Mouse (Mus musculus) liver, adult 2 months (tissue): Measurements from ENCODE around the gene Ubqln4. TPM values are rescaled to one million over a fixed set of nuclear protein-coding genes. Genes with fewer than 3 reads are reported as not detected.
"Not testable (repeated sequence)": the region's sequence is repeated elsewhere in the genome, so short reads cannot be mapped to it uniquely, and the experiment has no call there.

Experiments used
- DNase-seq: peaks from one replicate; pipeline ENCODE4 v3.0.0-alpha.2; 2011; ENCODE audit warnings: low read depth, low spot score; ENCODE audit errors: extremely low read depth
- H3K27ac ChIP-seq: fragments of 200-500 bp; replicated peaks from 2 replicates; pipeline ENCODE4 v1.5.1; 2012; ENCODE audit warnings: low read depth, mild to moderate bottlenecking, control low read depth, inconsistent platforms, low read length; ENCODE audit not compliant: insufficient read depth
- H3K27me3 ChIP-seq: fragments of 200-500 bp; 2 replicates; pipeline ENCODE4 v1.6.1; 2012; ENCODE audit warnings: mild to moderate bottlenecking, moderate library complexity, low read length, inconsistent platforms; ENCODE audit not compliant: control insufficient read depth, insufficient read depth
- H3K36me3 ChIP-seq: fragments of 200-500 bp; 2 replicates; pipeline ENCODE4 v1.6.1; 2012; ENCODE audit warnings: low read length, inconsistent platforms; ENCODE audit not compliant: control insufficient read depth, insufficient read depth
- H3K4me1 ChIP-seq: fragments of 200-500 bp; 2 replicates; pipeline ENCODE4 v1.6.1; 2011; ENCODE audit warnings: low read length; ENCODE audit not compliant: control insufficient read depth, insufficient read depth
- H3K4me3 ChIP-seq: fragments of 200-500 bp; 2 replicates; pipeline ENCODE4 v1.5.1; 2011; ENCODE audit warnings: low read depth, mild to moderate bottlenecking, control low read depth, low read length, moderate library complexity; ENCODE audit not compliant: insufficient read depth
- H3K79me2 ChIP-seq: fragments of 200-500 bp; 2 replicates; pipeline ENCODE4 v1.6.1; 2012; ENCODE audit warnings: inconsistent platforms, mild to moderate bottlenecking, low read length, moderate library complexity; ENCODE audit not compliant: control insufficient read depth, insufficient read depth
- H3K9ac ChIP-seq: fragments of 200-500 bp; 2 replicates; pipeline ENCODE4 v1.6.1; 2012; ENCODE audit warnings: low read depth, mild to moderate bottlenecking, control low read depth, inconsistent platforms, low read length
- CTCF ChIP-seq: fragments of 200-500 bp; IDR thresholded peaks from 2 replicates; pipeline ENCODE4 v1.5.1; 2011; ENCODE audit warnings: low read depth, low read length, control low read depth
- POLR2A ChIP-seq: fragments of 200-500 bp; IDR thresholded peaks from 2 replicates; pipeline ENCODE4 v1.6.1; 2011; ENCODE audit warnings: low read length, control low read depth; ENCODE audit not compliant: insufficient read depth; ENCODE audit errors: extremely low read depth
- WGBS: fragments of 180-500 bp; shearing (Covaris S2); methylation state at CpG from one replicate; pipeline ENCODE4 v1.1.7; 2018; 5-methylcytosine and 5-hydroxymethylcytosine counted together
- polyA plus RNA-seq: library from polyadenylated mRNA; depleted of rRNA; stranded (reverse); fragments of >200 nt; gene quantifications from 2 replicates; pipeline ENCODE4 v1.2.3, GENCODE M21; 2012
- total RNA-seq: library from RNA; depleted of rRNA; stranded (reverse); fragments of >200 nt; gene quantifications from 2 replicates; pipeline ENCODE4 v1.2.3, GENCODE M21; 2014

The Ubqln4 gene
- total and polyA plus RNA-seq, 2 experiments: 8.3 to 41.1 TPM

GRCm38 (mm10) chr3:88569694-88570093, 16.1 kb downstream of the Ubqln4 start:
- 47% methylated on average over 5 of the region's 5 CpGs for WGBS
- H3K4me1 ChIP-seq: peaks cover 24% of the 10 kb centered on the region
- H3K27ac ChIP-seq: peak overlapping the region; percentile 70
- peaks cover 8% of the 10 kb centered on the region for H3K36me3 ChIP-seq
- DNase-seq: peak; percentile 80
- H3K27me3 ChIP-seq: no peaks in the 10 kb centered on the region
- no peak overlapping the region for H3K4me3 ChIP-seq
- no peak overlapping the region for H3K9ac ChIP-seq
- no peak for TF ChIP-seq POLR2A
- TF ChIP-seq CTCF: no peak
- no peaks in the 10 kb centered on the region for H3K79me2 ChIP-seq

- H3K27ac ChIP-seq: no peak overlapping the region
- no peak for DNase-seq
- WGBS: 95% methylated on average over 10 of the region's 10 CpGs
- no peak overlapping the region for H3K9ac ChIP-seq
- peaks cover 24% of the 10 kb centered on the region for H3K4me1 ChIP-seq
- TF ChIP-seq POLR2A (no peak), CTCF (no peak)
- peaks cover 4% of the 10 kb centered on the region for H3K36me3 ChIP-seq
- no peaks in the 10 kb centered on the region for H3K79me2 ChIP-seq
- H3K4me3 ChIP-seq: no peak overlapping the region
- no peaks in the 10 kb centered on the region for H3K27me3 ChIP-seq
These were observed 16.8 kb downstream of the Ubqln4 start for GRCm38 (mm10) chr3:88570341-88570740.

GRCm38 (mm10) chr3:88571856-88572255, 18.3 kb downstream of the Ubqln4 start:
- Histone ChIP-seq H3K4me3 (no peak overlapping the region), H3K27me3 (no peaks in the 10 kb centered on the region)
- 94% methylated on average over 1 of the region's 1 CpGs for WGBS

GRCm38 (mm10) chr3:88572835-88573234, 19.3 kb downstream of the Ubqln4 start:
- no peak overlapping the region for H3K27ac ChIP-seq
- H3K4me3 ChIP-seq: no peak overlapping the region
- no peak overlapping the region for H3K9ac ChIP-seq
- H3K79me2 ChIP-seq: no peaks in the 10 kb centered on the region
- TF ChIP-seq CTCF: no peak
- TF ChIP-seq POLR2A: no peak
- WGBS: 82% methylated on average over 2 of the region's 2 CpGs
- no peaks in the 10 kb centered on the region for H3K27me3 ChIP-seq
- DNase-seq: no peak
- no peaks in the 10 kb centered on the region for H3K36me3 ChIP-seq
- H3K4me1 ChIP-seq: peaks cover 13% of the 10 kb centered on the region

More at GRCm38 (mm10) chr3:88571856-88572255, 18.3 kb downstream of the Ubqln4 start:
- Histone ChIP-seq H3K4me1 (peaks cover 16% of the 10 kb centered on the region), H3K79me2 (no peaks in the 10 kb centered on the region), H3K27ac (no peak overlapping the region), H3K36me3 (no peaks in the 10 kb centered on the region), H3K9ac (no peak overlapping the region)
- TF ChIP-seq CTCF (no peak), POLR2A (no peak)
- no peak for DNase-seq

GRCm38 (mm10) chr3:88573810-88574209, 20.3 kb downstream of the Ubqln4 start:
- TF ChIP-seq CTCF: no peak
- TF ChIP-seq POLR2A: no peak
- H3K79me2 ChIP-seq: no peaks in the 10 kb centered on the region
- H3K27me3 ChIP-seq: no peaks in the 10 kb centered on the region
- H3K4me3 ChIP-seq: no peak overlapping the region
- H3K36me3 ChIP-seq: no peaks in the 10 kb centered on the region
- H3K4me1 ChIP-seq: peaks cover 4% of the 10 kb centered on the region
- no peak overlapping the region for H3K9ac ChIP-seq
- no peak for DNase-seq
- WGBS: 90% methylated on average over 2 of the region's 2 CpGs
- no peak overlapping the region for H3K27ac ChIP-seq

GRCm38 (mm10) chr3:88575540-88575939, 22.0 kb downstream of the Ubqln4 start, which contains the start of gene Ssr2:
Ssr2 (plus strand) TSS chr3:88575876.
- no peak within 1 kb of the TSS for H3K27ac ChIP-seq
- H3K27me3 ChIP-seq: no peaks in the 10 kb centered on the region
- WGBS: 92% methylated on average over 3 of the region's 3 CpGs
- no peaks in the 10 kb centered on the region for H3K79me2 ChIP-seq
- no peak within 1 kb of the TSS for H3K9ac ChIP-seq
- no peak within 1 kb of the TSS for H3K4me3 ChIP-seq
- TF ChIP-seq CTCF (no peak), POLR2A (no peak)
- no peaks in the 10 kb centered on the region for H3K4me1 ChIP-seq
- DNase-seq: no peak
- no peaks in the 10 kb centered on the region for H3K36me3 ChIP-seq

GRCm38 (mm10) chr3:88577846-88578245, 24.3 kb downstream of the Ubqln4 start:
- peaks cover 10% of the 10 kb centered on the region; the same call in 1 of the 2 replicates for H3K36me3 ChIP-seq
- H3K4me1 ChIP-seq, H3K4me3 ChIP-seq, H3K79me2 ChIP-seq, H3K27me3 ChIP-seq, H3K9ac ChIP-seq, DNase-seq, H3K27ac ChIP-seq: not testable (repeated sequence)
- WGBS: 86% methylated on average over 5 of the region's 5 CpGs
